Mouse (Mus musculus) forebrain, embryonic 10.5 days (tissue): ENCODE measurements around the gene Ywhag. TPM values are rescaled to one million over a fixed set of nuclear protein-coding genes. Genes with fewer than 3 reads are reported as not detected.

Experiments used
- DNase-seq: peaks from one replicate; pipeline ENCODE4 v3.0.0-alpha.2; 2017; ENCODE audit warnings: low spot score; ENCODE audit errors: extremely low spot score
- H3K27ac ChIP-seq: fragments of 300-500 bp; sonication (generic); 2 replicates; pipeline ENCODE4 v1.5.1; 2016; ENCODE audit warnings: mild to moderate bottlenecking
- H3K27me3 ChIP-seq: fragments of 300-500 bp; sonication (generic); 2 replicates; pipeline ENCODE4 v1.6.1; 2016; ENCODE audit warnings: mild to moderate bottlenecking; ENCODE audit not compliant: poor library complexity, severe bottlenecking
- H3K36me3 ChIP-seq: fragments of 300-500 bp; sonication (generic); replicated peaks from 2 replicates; pipeline ENCODE4 v1.6.1; 2016; ENCODE audit warnings: mild to moderate bottlenecking, moderate library complexity
- H3K4me1 ChIP-seq: fragments of 300-500 bp; sonication (generic); 2 replicates; pipeline ENCODE4 v1.6.1; 2016
- H3K4me3 ChIP-seq: fragments of 300-500 bp; sonication (generic); 2 replicates; pipeline ENCODE4 v1.5.1; 2016; ENCODE audit warnings: mild to moderate bottlenecking, moderate library complexity
- H3K9me3 ChIP-seq: fragments of 300-500 bp; sonication (generic); 2 replicates; pipeline ENCODE4 v1.6.1; 2016; ENCODE audit warnings: mild to moderate bottlenecking, moderate library complexity
- WGBS: fragments of 180-500 bp; shearing (Covaris S2); methylation state at CpG from one replicate; pipeline ENCODE4 v1.1.7; 2016; 5-methylcytosine and 5-hydroxymethylcytosine counted together
- polyA plus RNA-seq: library from polyadenylated mRNA; unstranded; fragments of >200 nt; fragmentation: Nextera tagmentation; extraction: Ambion mirVana; gene quantifications from 2 replicates; pipeline ENCODE4 v1.2.1, GENCODE M21; 2016

Ywhag gene
- polyA plus RNA-seq, 1 experiment from 2014 or later = 283 TPM

- Histone ChIP-seq H3K27me3 (no peaks in the 10 kb centered on the region), H3K4me3 (no peak overlapping the region), H3K4me1 (peaks cover 19% of the 10 kb centered on the region), H3K36me3 (no peaks in the 10 kb centered on the region), H3K9me3 (peaks cover 5% of the 10 kb centered on the region; the same call in 1 of the 2 replicates), H3K27ac (no peak overlapping the region)
- no peak for DNase-seq
- 70% methylated on average over 10 of the region's 10 CpGs for WGBS
Observed at GRCm38 (mm10) chr5:135945916-135946408, 11.5 kb upstream of the Ywhag start.

GRCm38 (mm10) chr5:135942710-135943109 lies 8.3 kb upstream of the Ywhag start:
- no peak for DNase-seq
- WGBS = 80% methylated on average over 6 of the region's 6 CpGs
- no peak overlapping the region for H3K4me3 ChIP-seq

GRCm38 (mm10) chr5:135940587-135940986 lies 6.2 kb upstream of the Ywhag start:
- Histone ChIP-seq H3K4me1 (peaks cover under 1% of the 10 kb centered on the region; the same call in 1 of the 2 replicates), H3K9me3 (peaks cover 5% of the 10 kb centered on the region; the same call in 1 of the 2 replicates), H3K36me3 (no peaks in the 10 kb centered on the region), H3K4me3 (no peak overlapping the region), H3K27ac (peak overlapping the region; percentile 20; the same call in 1 of the 2 replicates), H3K27me3 (no peaks in the 10 kb centered on the region)
- WGBS = 68% methylated on average over 5 of the region's 5 CpGs
- no peak for DNase-seq

More at GRCm38 (mm10) chr5:135942710-135943109, 8.3 kb upstream of the Ywhag start:
- Histone ChIP-seq H3K9me3 (peaks cover 5% of the 10 kb centered on the region; the same call in 1 of the 2 replicates), H3K36me3 (no peaks in the 10 kb centered on the region), H3K4me1 (peaks cover 12% of the 10 kb centered on the region), H3K27ac (no peak overlapping the region), H3K27me3 (no peaks in the 10 kb centered on the region)

- H3K9me3 ChIP-seq = no peaks in the 10 kb centered on the region
- WGBS = 77% methylated on average over 6 of the region's 6 CpGs
- 0 out of 2 replicates have a peak overlapping the region, but pooled peaks have one; percentile 97 for H3K4me3 ChIP-seq
- no peaks in the 10 kb centered on the region for H3K27me3 ChIP-seq
- no peak for DNase-seq
- H3K27ac ChIP-seq = peak overlapping the region; percentile 96
- peaks cover 21% of the 10 kb centered on the region for H3K36me3 ChIP-seq
- H3K4me1 ChIP-seq = peaks cover 31% of the 10 kb centered on the region
Observed at GRCm38 (mm10) chr5:135935641-135936190, 1.3 kb upstream of the Ywhag start.

- Histone ChIP-seq H3K4me1 (peaks cover 31% of the 10 kb centered on the region), H3K4me3 (peak overlapping the region; percentile 97), H3K27ac (peak overlapping the region; percentile 96), H3K36me3 (peaks cover 26% of the 10 kb centered on the region), H3K9me3 (no peaks in the 10 kb centered on the region), H3K27me3 (no peaks in the 10 kb centered on the region)
- WGBS = 54% methylated on average over 7 of the region's 7 CpGs
- no peak for DNase-seq
Observed at GRCm38 (mm10) chr5:135935176-135935523, 734 bp upstream of the Ywhag start.

GRCm38 (mm10) chr5:135933900-135934441 lies 445 bp downstream of the Ywhag start:
- H3K4me3 ChIP-seq = peak overlapping the region; percentile 97
- WGBS = 1% methylated on average over 32 of the region's 35 CpGs
- no peaks in the 10 kb centered on the region for H3K9me3 ChIP-seq
- no peaks in the 10 kb centered on the region for H3K27me3 ChIP-seq
- DNase-seq = no peak
- peaks cover 38% of the 10 kb centered on the region for H3K36me3 ChIP-seq
- H3K27ac ChIP-seq = peak overlapping the region; percentile 96
- peaks cover 31% of the 10 kb centered on the region for H3K4me1 ChIP-seq

GRCm38 (mm10) chr5:135933222-135933899 lies 1.1 kb downstream of the Ywhag start:
- DNase-seq = no peak

GRCm38 (mm10) chr5:135932359-135932758 lies 2.1 kb downstream of the Ywhag start:
- Histone ChIP-seq H3K4me3 (peak overlapping the region; percentile 97), H3K4me1 (peaks cover 31% of the 10 kb centered on the region), H3K36me3 (peaks cover 54% of the 10 kb centered on the region), H3K9me3 (no peaks in the 10 kb centered on the region), H3K27me3 (no peaks in the 10 kb centered on the region), H3K27ac (no peak overlapping the region)
- WGBS = 91% methylated on average over 2 of the region's 2 CpGs
- no peak for DNase-seq

More at GRCm38 (mm10) chr5:135933222-135933899, 1.1 kb downstream of the Ywhag start:
- Histone ChIP-seq H3K36me3 (peaks cover 44% of the 10 kb centered on the region), H3K4me3 (peak overlapping the region; percentile 97), H3K27ac (peak overlapping the region; percentile 96), H3K27me3 (no peaks in the 10 kb centered on the region), H3K9me3 (no peaks in the 10 kb centered on the region), H3K4me1 (peaks cover 31% of the 10 kb centered on the region)
- WGBS = 22% methylated on average over 12 of the region's 12 CpGs

GRCm38 (mm10) chr5:135931526-135931925 lies 2.9 kb downstream of the Ywhag start:
- no peak for DNase-seq
- H3K27ac ChIP-seq = no peak overlapping the region
- H3K4me3 ChIP-seq = peak overlapping the region; percentile 18; the same call in 1 of the 2 replicates
- WGBS = 97% methylated on average over 9 of the region's 9 CpGs
- H3K27me3 ChIP-seq = no peaks in the 10 kb centered on the region
- no peaks in the 10 kb centered on the region for H3K9me3 ChIP-seq
- H3K36me3 ChIP-seq = peaks cover 63% of the 10 kb centered on the region
- peaks cover 31% of the 10 kb centered on the region for H3K4me1 ChIP-seq

- 84% methylated on average over 6 of the region's 6 CpGs for WGBS
Observed at GRCm38 (mm10) chr5:135929685-135930424, 4.6 kb downstream of the Ywhag start.

GRCm38 (mm10) chr5:135923901-135924300 lies 10.5 kb downstream of the Ywhag start:
- 96% methylated on average over 7 of the region's 7 CpGs for WGBS
- H3K27me3 ChIP-seq = no peaks in the 10 kb centered on the region
- H3K27ac ChIP-seq = no peak overlapping the region
- no peak for DNase-seq
- no peaks in the 10 kb centered on the region for H3K4me1 ChIP-seq
- H3K4me3 ChIP-seq = no peak overlapping the region
- H3K9me3 ChIP-seq = peaks cover 3% of the 10 kb centered on the region
- peaks cover 100% of the 10 kb centered on the region for H3K36me3 ChIP-seq

More at GRCm38 (mm10) chr5:135929685-135930424, 4.6 kb downstream of the Ywhag start:
- DNase-seq = no peak
- Histone ChIP-seq H3K4me3 (no peak overlapping the region), H3K4me1 (peaks cover 23% of the 10 kb centered on the region), H3K9me3 (no peaks in the 10 kb centered on the region), H3K27me3 (no peaks in the 10 kb centered on the region), H3K27ac (no peak overlapping the region), H3K36me3 (peaks cover 79% of the 10 kb centered on the region)

- no peak overlapping the region for H3K4me3 ChIP-seq
- no peak overlapping the region for H3K27ac ChIP-seq
- H3K9me3 ChIP-seq = peaks cover 3% of the 10 kb centered on the region
- WGBS = 95% methylated on average over 3 of the region's 3 CpGs
- DNase-seq = no peak
- peaks cover 99% of the 10 kb centered on the region for H3K36me3 ChIP-seq
- no peaks in the 10 kb centered on the region for H3K27me3 ChIP-seq
- no peaks in the 10 kb centered on the region for H3K4me1 ChIP-seq
Observed at GRCm38 (mm10) chr5:135919902-135920301, 14.5 kb downstream of the Ywhag start.
